Mouse (Mus musculus): ENCODE measurements around the gene Rapgef3. TPM values are rescaled to one million over a fixed set of nuclear protein-coding genes. Genes with fewer than 3 reads are reported as not detected.
A peak's percentile ranks its signal among the peaks of the same experiment; 100 is the strongest.

Gene Rapgef3
- polyA plus RNA-seq, 1 experiment from 2014 or later = 8.8 TPM

DNA sequence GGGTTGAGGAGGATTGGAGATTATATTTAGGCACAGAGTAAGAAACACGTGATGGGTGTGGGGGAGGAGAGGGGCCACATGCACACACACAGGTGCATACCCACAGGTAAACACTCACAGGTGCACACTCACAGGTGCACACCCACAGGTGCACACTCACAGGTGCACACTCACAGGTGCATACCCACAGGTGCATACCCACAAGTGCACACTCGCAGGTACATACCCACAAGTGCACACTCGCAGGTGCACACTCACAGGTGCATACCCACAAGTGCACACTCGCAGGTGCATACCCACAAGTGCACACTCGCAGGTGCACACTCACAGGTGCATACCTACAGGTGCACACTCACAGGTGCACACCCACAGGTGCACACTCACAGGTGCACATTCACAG is 42.6 kb upstream of the Rapgef3 start:
- Histone ChIP-seq H3K27me3 (ENCODE audit: control insufficient read depth, insufficient read depth, low read length) (no peaks in the 10 kb centered on the region), H3K4me1 (ENCODE audit: control insufficient read depth, insufficient read depth, low read length) (peaks cover 22% of the 10 kb centered on the region), H3K9me3 (ENCODE audit: control insufficient read depth, low read length) (no peaks in the 10 kb centered on the region), H3K9ac (replicated peaks; ENCODE audit: low read length) (no peak overlapping the region), H3K27ac (replicated peaks; ENCODE audit: low read depth, low read length) (no peak overlapping the region), H3K36me3 (ENCODE audit: control insufficient read depth, insufficient read depth, low read length) (peaks cover 48% of the 10 kb centered on the region), H3K4me2 (ENCODE audit: low read length) (no peak overlapping the region), H3K4me3 (replicated peaks; ENCODE audit: low read depth, low read length) (no peak overlapping the region)
- WGBS = 94% methylated on average over 5 of the region's 5 CpGs
- no peak for ATAC-seq (ENCODE audit: low FRiP score, low TSS enrichment)
- no peak for DNase-seq

- WGBS = 87% methylated on average over 5 of the region's 5 CpGs
- peak; percentile 59 for DNase-seq
- Histone ChIP-seq H3K9me3 (ENCODE audit: control insufficient read depth, low read length) (no peaks in the 10 kb centered on the region), H3K9ac (replicated peaks; ENCODE audit: low read length) (no peak overlapping the region), H3K27ac (replicated peaks; ENCODE audit: low read depth, low read length) (no peak overlapping the region), H3K4me1 (ENCODE audit: control insufficient read depth, insufficient read depth, low read length) (peaks cover 22% of the 10 kb centered on the region), H3K4me3 (replicated peaks; ENCODE audit: low read depth, low read length) (no peak overlapping the region), H3K4me2 (ENCODE audit: low read length) (no peak overlapping the region), H3K36me3 (ENCODE audit: control insufficient read depth, insufficient read depth, low read length) (peaks cover 52% of the 10 kb centered on the region), H3K27me3 (ENCODE audit: control insufficient read depth, insufficient read depth, low read length) (no peaks in the 10 kb centered on the region)
- no peak for ATAC-seq (ENCODE audit: low FRiP score, low TSS enrichment)
Observed at GRCm38 (mm10) chr15:97809942-97810341, 42.2 kb upstream of the Rapgef3 start.

DNA sequence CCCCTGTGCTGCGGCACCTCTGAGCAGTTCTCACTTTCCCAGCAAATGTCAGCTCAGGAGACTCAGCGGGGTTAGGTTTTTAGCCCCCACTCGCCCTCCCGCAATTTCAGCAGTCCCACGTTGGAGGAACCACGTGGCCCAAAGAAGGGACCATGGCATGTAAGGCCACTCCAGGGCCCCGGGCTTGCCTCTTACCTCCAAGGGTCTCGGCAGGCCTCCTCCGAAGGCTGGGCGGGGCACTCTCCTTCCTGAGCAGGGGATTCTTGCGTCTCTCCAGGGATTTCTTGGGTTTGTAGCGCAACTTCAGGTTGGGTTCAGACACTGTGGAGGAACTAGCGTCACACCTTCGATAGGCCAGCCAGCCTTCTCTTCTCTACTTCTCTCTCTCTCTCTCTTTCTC is 41.4 kb upstream of the Rapgef3 start:
- H3K4me1 ChIP-seq (ENCODE audit: control insufficient read depth, insufficient read depth, low read length) = peaks cover 22% of the 10 kb centered on the region
- peaks cover 56% of the 10 kb centered on the region for H3K36me3 ChIP-seq (ENCODE audit: control insufficient read depth, insufficient read depth, low read length)
- no peak overlapping the region for H3K27ac ChIP-seq (replicated peaks; ENCODE audit: low read depth, low read length)
- no peaks in the 10 kb centered on the region for H3K9me3 ChIP-seq (ENCODE audit: control insufficient read depth, low read length)
- H3K27me3 ChIP-seq (ENCODE audit: control insufficient read depth, insufficient read depth, low read length) = no peaks in the 10 kb centered on the region
- ATAC-seq (ENCODE audit: low FRiP score, low TSS enrichment) (no peak), DNase-seq (no peak)
- no peak overlapping the region for H3K9ac ChIP-seq (replicated peaks; ENCODE audit: low read length)
- H3K4me3 ChIP-seq (replicated peaks; ENCODE audit: low read depth, low read length) = no peak overlapping the region
- WGBS = 93% methylated on average over 14 of the region's 14 CpGs
- no peak overlapping the region for H3K4me2 ChIP-seq (ENCODE audit: low read length)

DNA sequence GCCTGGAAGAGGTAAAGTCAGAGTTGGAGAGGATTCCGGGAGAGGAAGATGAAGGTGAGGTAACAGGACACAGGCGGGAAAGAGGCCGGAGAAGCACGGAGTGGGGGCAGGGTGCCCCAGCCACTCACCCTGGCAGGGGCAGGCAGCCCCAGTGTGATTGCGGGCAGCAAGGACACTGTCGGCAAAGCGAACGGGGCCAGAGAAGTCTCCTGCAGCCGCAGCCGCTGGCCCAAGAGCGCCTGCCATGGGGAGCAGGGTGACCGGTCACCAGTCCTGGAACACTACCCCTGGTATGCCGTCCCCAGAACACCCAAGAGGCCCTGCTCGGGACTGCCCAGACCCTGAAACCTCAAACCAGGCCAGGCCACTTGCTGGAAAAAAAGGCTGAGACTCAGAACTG is 40.8 kb upstream of the Rapgef3 start:
- Histone ChIP-seq H3K4me3 (replicated peaks; ENCODE audit: low read depth, low read length) (no peak overlapping the region), H3K27me3 (ENCODE audit: control insufficient read depth, insufficient read depth, low read length) (no peaks in the 10 kb centered on the region), H3K27ac (replicated peaks; ENCODE audit: low read depth, low read length) (no peak overlapping the region), H3K9ac (replicated peaks; ENCODE audit: low read length) (no peak overlapping the region), H3K4me2 (ENCODE audit: low read length) (no peak overlapping the region), H3K4me1 (ENCODE audit: control insufficient read depth, insufficient read depth, low read length) (peaks cover 17% of the 10 kb centered on the region), H3K9me3 (ENCODE audit: control insufficient read depth, low read length) (no peaks in the 10 kb centered on the region), H3K36me3 (ENCODE audit: control insufficient read depth, insufficient read depth, low read length) (peaks cover 56% of the 10 kb centered on the region)
- ATAC-seq (ENCODE audit: low FRiP score, low TSS enrichment) (no peak), DNase-seq (no peak)
- 88% methylated on average over 14 of the region's 14 CpGs for WGBS

- peaks cover 10% of the 10 kb centered on the region for H3K4me1 ChIP-seq (ENCODE audit: control insufficient read depth, insufficient read depth, low read length)
- H3K4me2 ChIP-seq (ENCODE audit: low read length) = no peak overlapping the region
- ATAC-seq (ENCODE audit: low FRiP score, low TSS enrichment) = no peak
- no peak for DNase-seq
- 82% methylated on average over 12 of the region's 12 CpGs for WGBS
- H3K9ac ChIP-seq (replicated peaks; ENCODE audit: low read length) = no peak overlapping the region
- no peak overlapping the region for H3K4me3 ChIP-seq (replicated peaks; ENCODE audit: low read depth, low read length)
- no peaks in the 10 kb centered on the region for H3K9me3 ChIP-seq (ENCODE audit: control insufficient read depth, low read length)
- peaks cover 56% of the 10 kb centered on the region for H3K36me3 ChIP-seq (ENCODE audit: control insufficient read depth, insufficient read depth, low read length)
- H3K27me3 ChIP-seq (ENCODE audit: control insufficient read depth, insufficient read depth, low read length) = no peaks in the 10 kb centered on the region
- H3K27ac ChIP-seq (replicated peaks; ENCODE audit: low read depth, low read length) = no peak overlapping the region
Observed at GRCm38 (mm10) chr15:97807867-97808266, 40.1 kb upstream of the Rapgef3 start.

DNA sequence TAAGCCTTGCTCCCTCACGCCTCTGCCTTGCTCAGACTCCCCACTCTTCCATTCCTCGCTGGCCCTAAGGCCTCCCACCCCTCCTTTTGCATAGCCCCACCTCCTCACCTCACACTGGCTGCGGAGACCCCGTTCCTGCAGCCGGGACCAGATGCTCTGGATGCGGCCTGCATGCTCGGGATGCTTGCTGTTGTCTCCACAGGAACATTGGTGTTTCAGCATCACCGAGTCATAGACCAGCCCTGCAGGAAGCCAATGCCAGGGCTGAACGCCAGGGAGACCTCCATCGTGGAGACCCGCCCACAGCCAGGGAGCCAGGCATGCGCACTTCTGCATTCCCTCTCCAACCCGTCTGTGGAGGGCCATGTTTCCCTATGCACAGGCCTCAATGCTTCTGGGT is 34.8 kb upstream of the Rapgef3 start:
- Histone ChIP-seq H3K4me2 (ENCODE audit: low read length) (peak overlapping the region; percentile 41), H3K4me1 (ENCODE audit: control insufficient read depth, insufficient read depth, low read length) (peaks cover 18% of the 10 kb centered on the region), H3K27ac (replicated peaks; ENCODE audit: low read depth, low read length) (peak overlapping the region; percentile 66), H3K27me3 (ENCODE audit: control insufficient read depth, insufficient read depth, low read length) (no peaks in the 10 kb centered on the region), H3K36me3 (ENCODE audit: control insufficient read depth, insufficient read depth, low read length) (peaks cover 60% of the 10 kb centered on the region), H3K9me3 (ENCODE audit: control insufficient read depth, low read length) (no peaks in the 10 kb centered on the region), H3K9ac (replicated peaks; ENCODE audit: low read length) (peak overlapping the region; percentile 31; the same call in 1 of the 2 replicates), H3K4me3 (replicated peaks; ENCODE audit: low read depth, low read length) (peak overlapping the region; percentile 15; the same call in 1 of the 2 replicates)
- DNase-seq (peak; percentile 79), ATAC-seq (ENCODE audit: low FRiP score, low TSS enrichment) (peak; percentile 60)
- 11% methylated on average over 13 of the region's 13 CpGs for WGBS

- no peak overlapping the region for H3K4me3 ChIP-seq (replicated peaks; ENCODE audit: low read depth, low read length)
- peaks cover 59% of the 10 kb centered on the region for H3K36me3 ChIP-seq (ENCODE audit: control insufficient read depth, insufficient read depth, low read length)
- H3K4me1 ChIP-seq (ENCODE audit: control insufficient read depth, insufficient read depth, low read length) = peaks cover 20% of the 10 kb centered on the region
- no peak overlapping the region for H3K4me2 ChIP-seq (ENCODE audit: low read length)
- H3K27ac ChIP-seq (replicated peaks; ENCODE audit: low read depth, low read length) = no peak overlapping the region
- ATAC-seq (ENCODE audit: low FRiP score, low TSS enrichment) (no peak), DNase-seq (no peak)
- no peaks in the 10 kb centered on the region for H3K9me3 ChIP-seq (ENCODE audit: control insufficient read depth, low read length)
- WGBS = 79% methylated on average over 7 of the region's 7 CpGs
- no peaks in the 10 kb centered on the region for H3K27me3 ChIP-seq (ENCODE audit: control insufficient read depth, insufficient read depth, low read length)
- H3K9ac ChIP-seq (replicated peaks; ENCODE audit: low read length) = no peak overlapping the region
Observed at GRCm38 (mm10) chr15:97801811-97802210, 34.0 kb upstream of the Rapgef3 start.

DNA sequence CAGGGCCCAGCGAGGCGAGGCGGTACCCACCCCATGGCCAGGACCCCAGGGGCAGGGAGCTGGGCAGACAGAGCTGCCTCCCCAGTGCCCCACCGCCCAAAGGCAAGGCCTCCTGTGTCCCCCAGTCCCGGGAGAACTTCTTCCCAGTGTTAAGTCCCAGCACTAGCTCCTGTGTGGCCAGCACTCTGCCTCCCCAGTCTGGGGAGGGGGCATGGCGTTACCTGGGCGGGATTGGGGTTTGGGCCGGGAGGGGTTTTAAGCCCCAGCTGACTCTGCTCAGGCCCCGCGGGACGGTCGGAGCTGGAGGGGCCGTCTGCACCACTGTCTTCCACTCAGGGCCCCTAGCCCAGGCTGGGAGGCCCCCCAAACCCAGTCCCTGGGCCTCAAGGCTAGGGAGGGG is 33.1 kb upstream of the Rapgef3 start:
- H3K9ac ChIP-seq (replicated peaks; ENCODE audit: low read length) = no peak overlapping the region
- WGBS = 84% methylated on average over 13 of the region's 13 CpGs
- H3K4me3 ChIP-seq (replicated peaks; ENCODE audit: low read depth, low read length) = no peak overlapping the region
- no peaks in the 10 kb centered on the region for H3K27me3 ChIP-seq (ENCODE audit: control insufficient read depth, insufficient read depth, low read length)
- no peak for DNase-seq
- H3K27ac ChIP-seq (replicated peaks; ENCODE audit: low read depth, low read length) = no peak overlapping the region
- H3K9me3 ChIP-seq (ENCODE audit: control insufficient read depth, low read length) = no peaks in the 10 kb centered on the region
- no peak for ATAC-seq (ENCODE audit: low FRiP score, low TSS enrichment)
- peaks cover 20% of the 10 kb centered on the region for H3K4me1 ChIP-seq (ENCODE audit: control insufficient read depth, insufficient read depth, low read length)
- H3K4me2 ChIP-seq (ENCODE audit: low read length) = no peak overlapping the region
- H3K36me3 ChIP-seq (ENCODE audit: control insufficient read depth, insufficient read depth, low read length) = peaks cover 60% of the 10 kb centered on the region

GRCm38 (mm10) chr15:97799446-97799845 is 31.7 kb upstream of the Rapgef3 start:
- no peak overlapping the region for H3K9ac ChIP-seq (replicated peaks; ENCODE audit: low read length)
- WGBS = 77% methylated on average over 11 of the region's 11 CpGs
- no peak for DNase-seq

More at GRCm38 (mm10) chr15:97799446-97799845, 31.7 kb upstream of the Rapgef3 start:
- Histone ChIP-seq H3K36me3 (ENCODE audit: control insufficient read depth, insufficient read depth, low read length) (peaks cover 64% of the 10 kb centered on the region), H3K27ac (replicated peaks; ENCODE audit: low read depth, low read length) (no peak overlapping the region), H3K4me1 (ENCODE audit: control insufficient read depth, insufficient read depth, low read length) (peaks cover 20% of the 10 kb centered on the region), H3K4me3 (replicated peaks; ENCODE audit: low read depth, low read length) (no peak overlapping the region), H3K4me2 (ENCODE audit: low read length) (no peak overlapping the region), H3K27me3 (ENCODE audit: control insufficient read depth, insufficient read depth, low read length) (no peaks in the 10 kb centered on the region), H3K9me3 (ENCODE audit: control insufficient read depth, low read length) (no peaks in the 10 kb centered on the region)
- no peak for ATAC-seq (ENCODE audit: low FRiP score, low TSS enrichment)

Measured in midbrain, embryonic 14.5 days (tissue).